Mouse (Mus musculus): Measurements from ENCODE around the gene Trpc4. TPM values are rescaled to one million over a fixed set of nuclear protein-coding genes. Genes with fewer than 3 reads are reported as not detected.

Trpc4 gene
- polyA plus RNA-seq (2015; fragmentation: Nextera tagmentation; extraction: Ambion mirVana) = 0.07 and 0.09 TPM in 2 replicates

DNA sequence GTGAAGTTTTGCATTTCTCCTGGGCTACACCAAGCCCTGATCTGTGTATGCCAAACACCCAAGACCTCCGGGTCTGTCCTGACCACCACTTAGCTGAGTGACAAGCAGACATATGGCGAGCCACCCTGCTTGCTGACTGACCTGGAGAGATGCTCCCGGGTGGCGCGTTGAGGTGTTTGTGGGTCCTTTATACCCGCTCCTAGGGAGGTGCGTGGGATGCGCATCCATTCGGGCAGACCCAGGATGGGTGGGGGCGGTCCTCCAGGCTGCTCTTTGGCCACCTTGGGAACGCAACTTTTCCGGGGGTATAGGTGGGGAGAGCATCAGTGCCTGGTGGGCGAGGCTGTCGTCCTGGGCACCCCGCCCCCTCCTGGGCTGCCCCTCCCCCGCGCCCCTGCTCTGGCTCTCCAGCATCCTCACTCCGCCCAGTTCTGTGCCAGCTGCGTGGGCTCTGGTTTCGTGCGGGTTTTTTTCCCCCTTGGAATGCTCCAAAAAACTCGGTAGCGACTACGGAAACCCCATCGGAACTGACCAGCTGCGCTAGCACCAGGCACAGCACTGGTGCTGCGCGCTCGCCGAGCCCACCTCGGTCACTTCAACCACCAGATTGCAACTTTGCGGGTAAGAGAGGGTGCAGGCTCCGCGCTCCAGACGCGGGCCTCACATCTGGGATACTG, at the start of gene Trpc4:
Gene Trpc4, plus strand, starts transcription at position 397 of the 677 bp plus-strand sequence.
- Histone ChIP-seq H3K4me1 (replicated peaks) (no peaks in the 10 kb centered on the region), H3K36me3 (no peaks in the 10 kb centered on the region), H3K27me3 (peaks cover 28% of the 10 kb centered on the region), H3K4me2 (peak within 1 kb of the TSS; percentile 38), H3K9ac (no peak within 1 kb of the TSS), H3K27ac (no peak within 1 kb of the TSS), H3K4me3 (replicated peaks) (peak within 1 kb of the TSS; percentile 22), H3K9me3 (replicated peaks) (no peaks in the 10 kb centered on the region)
- DNase-seq = no peak
- no peak for ATAC-seq (ENCODE audit: low read depth)
- 2% methylated on average over 36 of the region's 36 CpGs for WGBS (ENCODE audit: insufficient replicate concordance)

DNA sequence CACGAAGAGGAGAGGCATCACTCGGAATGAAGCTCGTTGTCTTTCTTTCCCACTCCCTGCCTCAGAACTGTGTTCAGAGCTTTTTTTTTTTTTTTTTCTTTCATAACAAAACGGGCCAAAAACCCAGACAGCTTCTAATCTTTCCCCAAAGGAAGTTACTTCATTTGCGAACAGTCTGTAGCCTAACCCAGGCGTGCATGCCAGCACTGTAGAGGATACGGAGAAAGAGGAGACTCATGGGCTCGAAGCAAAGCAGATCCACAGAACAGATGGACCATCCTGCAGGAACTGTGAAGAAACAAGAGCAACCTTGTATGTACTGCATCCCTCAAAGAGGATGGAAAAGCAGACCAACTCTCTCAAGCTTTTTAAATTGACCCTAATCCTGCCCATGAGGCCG, 44.3 kb upstream of the Trpc4 start:
- DNase-seq (no peak), ATAC-seq (ENCODE audit: low read depth) (no peak)
- Histone ChIP-seq H3K27me3 (no peaks in the 10 kb centered on the region), H3K9ac (no peak overlapping the region), H3K27ac (no peak overlapping the region), H3K9me3 (replicated peaks) (no peaks in the 10 kb centered on the region), H3K4me2 (no peak overlapping the region), H3K36me3 (no peaks in the 10 kb centered on the region), H3K4me3 (replicated peaks) (no peak overlapping the region), H3K4me1 (replicated peaks) (no peaks in the 10 kb centered on the region)
- 51% methylated on average over 9 of the region's 9 CpGs for WGBS (ENCODE audit: insufficient replicate concordance)

DNA sequence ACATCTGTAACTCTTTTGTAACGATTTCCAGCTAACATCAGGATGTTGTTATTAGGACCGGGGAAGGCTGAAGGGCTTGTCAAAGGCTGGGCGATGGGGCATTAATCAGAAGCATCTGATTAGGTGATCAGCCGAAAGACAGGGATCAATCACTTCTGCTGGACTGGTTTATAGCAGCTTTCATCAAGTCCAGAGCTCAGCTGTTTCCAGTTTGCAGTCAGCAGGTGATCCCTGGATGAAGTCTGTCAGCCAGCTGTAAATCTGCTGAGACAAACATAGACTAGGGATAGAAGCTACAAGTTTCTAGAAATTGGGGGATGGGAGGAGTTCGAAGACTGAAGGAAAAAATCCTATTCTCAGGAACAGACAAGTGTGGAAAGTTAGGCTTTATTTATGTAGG, 20.5 kb upstream of the Trpc4 start:
- ATAC-seq (ENCODE audit: low read depth) (no peak), DNase-seq (no peak)
- Histone ChIP-seq H3K27me3 (no peaks in the 10 kb centered on the region), H3K36me3 (no peaks in the 10 kb centered on the region), H3K4me2 (no peak overlapping the region), H3K9ac (no peak overlapping the region), H3K4me1 (replicated peaks) (no peaks in the 10 kb centered on the region), H3K9me3 (replicated peaks) (no peaks in the 10 kb centered on the region), H3K27ac (no peak overlapping the region), H3K4me3 (replicated peaks) (no peak overlapping the region)
- 57% methylated on average over 5 of the region's 5 CpGs for WGBS (ENCODE audit: insufficient replicate concordance)

DNA sequence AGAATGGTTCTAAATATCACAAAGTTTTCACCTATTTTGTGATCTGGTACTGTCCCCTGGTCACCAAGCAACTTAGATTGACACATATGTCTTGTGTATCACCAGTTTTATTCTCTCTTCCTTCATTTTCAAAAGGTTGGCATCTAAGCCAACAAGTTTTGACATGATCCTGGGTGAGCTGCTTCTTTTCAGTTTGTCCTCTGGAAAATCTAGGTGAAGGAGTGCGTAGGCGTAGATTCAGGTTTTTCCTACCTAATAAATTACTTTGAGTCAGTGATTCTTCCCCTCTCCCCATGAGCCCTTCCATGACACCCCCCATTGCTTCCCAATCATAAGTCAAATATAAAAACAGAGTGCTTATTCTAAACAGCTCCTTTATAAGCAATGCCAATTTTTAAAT, 14.5 kb upstream of the Trpc4 start:
- 68% methylated on average over 2 of the region's 2 CpGs for whole genome bisulfite sequencing (ENCODE audit: insufficient replicate concordance)
- DNase-seq (no peak), ATAC-seq (ENCODE audit: low read depth) (no peak)
- Histone ChIP-seq H3K27ac (no peak overlapping the region), H3K4me1 (replicated peaks) (no peaks in the 10 kb centered on the region), H3K27me3 (no peaks in the 10 kb centered on the region), H3K9me3 (replicated peaks) (no peaks in the 10 kb centered on the region), H3K9ac (no peak overlapping the region), H3K4me2 (no peak overlapping the region), H3K4me3 (replicated peaks) (no peak overlapping the region), H3K36me3 (no peaks in the 10 kb centered on the region)

DNA sequence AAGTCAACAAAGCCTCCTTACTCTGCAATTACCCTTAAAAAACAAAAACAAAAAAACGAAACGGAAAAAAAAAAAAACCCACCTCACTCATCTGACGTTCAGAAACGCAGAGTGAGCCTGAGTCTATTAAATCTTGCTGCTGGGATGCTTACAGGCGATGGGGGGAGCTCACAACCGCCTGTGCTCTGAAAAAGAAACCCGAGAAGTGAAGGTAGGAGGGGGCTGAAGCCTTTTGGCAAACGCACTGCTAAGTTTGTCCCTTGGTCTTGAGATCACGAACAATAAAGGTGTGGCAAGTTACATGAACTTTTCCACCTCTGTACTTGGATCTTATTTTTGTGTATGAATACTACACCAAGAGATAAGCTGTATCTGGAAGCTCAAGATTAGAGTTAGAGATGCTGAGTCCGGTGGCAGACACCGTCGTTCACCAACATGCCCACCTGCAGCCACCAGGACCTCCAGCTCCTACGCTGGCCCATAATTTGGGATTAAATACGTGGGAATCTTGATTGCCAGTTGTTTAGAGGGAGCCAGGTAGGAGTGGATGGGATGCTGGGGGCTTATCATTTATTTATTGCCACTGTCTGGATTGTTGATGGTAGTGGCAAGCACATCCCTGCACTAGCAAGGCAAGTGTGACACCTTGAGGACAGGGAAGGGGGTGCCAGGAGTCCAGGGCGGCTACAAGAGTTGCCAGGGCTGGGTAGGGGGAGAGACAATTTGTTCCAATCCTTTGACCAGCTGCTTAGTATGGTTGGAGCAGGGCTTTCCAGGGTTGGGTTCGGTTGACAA, 794 bp upstream of the Trpc4 start:
- Histone ChIP-seq H3K4me3 (replicated peaks) (no peak overlapping the region), H3K36me3 (no peaks in the 10 kb centered on the region), H3K27ac (no peak overlapping the region), H3K4me1 (replicated peaks) (no peaks in the 10 kb centered on the region), H3K9ac (no peak overlapping the region), H3K4me2 (no peak overlapping the region), H3K27me3 (peaks cover 28% of the 10 kb centered on the region), H3K9me3 (replicated peaks) (no peaks in the 10 kb centered on the region)
- DNase-seq = no peak
- ATAC-seq (ENCODE audit: low read depth) = no peak
- 7% methylated on average over 16 of the region's 16 CpGs for WGBS (ENCODE audit: insufficient replicate concordance)

DNA sequence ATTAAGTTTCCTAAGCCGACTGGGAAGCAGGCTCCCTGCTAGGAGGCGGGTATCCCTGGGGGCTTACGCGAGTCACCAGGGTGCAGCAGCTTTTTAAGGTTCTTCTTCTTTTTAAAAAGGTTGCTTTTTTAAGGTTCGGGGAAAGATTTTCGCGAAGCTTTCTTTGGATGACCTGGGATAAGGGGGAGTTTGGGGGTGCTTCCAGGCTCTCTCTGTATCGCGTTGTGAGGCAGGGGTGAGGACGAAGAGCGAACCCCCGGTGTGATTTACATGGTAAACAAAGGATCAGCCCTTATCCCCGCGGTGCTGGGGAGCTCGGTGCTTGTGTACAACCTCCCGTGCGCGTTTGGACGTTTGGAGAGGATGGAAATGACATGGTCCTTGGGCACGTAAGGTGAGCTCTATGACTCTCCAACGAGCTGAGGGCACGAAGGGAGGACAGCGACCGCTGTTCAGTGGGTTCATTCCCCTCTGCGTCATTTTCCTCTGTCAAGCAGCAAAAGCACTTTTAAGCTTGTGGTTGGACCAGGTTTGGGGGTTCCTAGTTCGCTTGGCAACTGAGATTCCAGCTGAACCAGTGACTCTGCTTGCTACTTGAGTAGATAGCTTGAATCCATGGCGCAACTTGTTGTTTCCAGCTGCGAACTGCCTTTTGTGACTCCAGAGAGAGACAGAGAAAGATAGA, 623 bp downstream of the Trpc4 start:
- Histone ChIP-seq H3K36me3 (no peaks in the 10 kb centered on the region), H3K4me3 (replicated peaks) (peak overlapping the region; percentile 22), H3K9me3 (replicated peaks) (no peaks in the 10 kb centered on the region), H3K4me2 (peak overlapping the region; percentile 38), H3K4me1 (replicated peaks) (no peaks in the 10 kb centered on the region), H3K27me3 (peaks cover 28% of the 10 kb centered on the region), H3K9ac (no peak overlapping the region), H3K27ac (no peak overlapping the region)
- ATAC-seq (ENCODE audit: low read depth) = no peak
- DNase-seq = no peak
- WGBS (ENCODE audit: insufficient replicate concordance) = 2% methylated on average over 28 of the region's 28 CpGs

DNA sequence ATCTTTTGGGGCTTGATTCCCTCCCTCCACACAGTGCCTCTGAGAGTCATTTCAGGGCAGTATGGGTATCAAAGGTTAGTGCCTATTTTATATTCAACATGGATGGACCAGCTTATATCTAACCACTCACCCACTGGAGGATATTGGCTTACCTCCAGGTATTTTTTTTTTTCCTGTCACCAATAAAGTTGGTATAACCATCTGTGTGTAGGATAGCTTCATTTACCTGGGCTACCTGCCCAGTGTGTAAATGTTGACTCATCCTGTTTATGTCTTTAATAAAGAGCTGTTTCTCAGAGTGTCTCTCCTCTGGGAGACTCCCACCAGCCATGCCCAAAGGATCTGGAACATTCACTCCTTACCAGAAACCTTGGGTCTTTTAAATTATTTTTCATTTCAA, 14.9 kb downstream of the Trpc4 start:
- ATAC-seq (ENCODE audit: low read depth) = no peak
- H3K36me3 ChIP-seq = no peaks in the 10 kb centered on the region
- no peaks in the 10 kb centered on the region for H3K4me1 ChIP-seq (replicated peaks)
- no peak overlapping the region for H3K4me2 ChIP-seq
- no peaks in the 10 kb centered on the region for H3K27me3 ChIP-seq
- H3K9ac ChIP-seq = no peak overlapping the region
- no peak for DNase-seq
- H3K4me3 ChIP-seq (replicated peaks) = no peak overlapping the region
- no peak overlapping the region for H3K27ac ChIP-seq
- H3K9me3 ChIP-seq (replicated peaks) = no peaks in the 10 kb centered on the region

DNA sequence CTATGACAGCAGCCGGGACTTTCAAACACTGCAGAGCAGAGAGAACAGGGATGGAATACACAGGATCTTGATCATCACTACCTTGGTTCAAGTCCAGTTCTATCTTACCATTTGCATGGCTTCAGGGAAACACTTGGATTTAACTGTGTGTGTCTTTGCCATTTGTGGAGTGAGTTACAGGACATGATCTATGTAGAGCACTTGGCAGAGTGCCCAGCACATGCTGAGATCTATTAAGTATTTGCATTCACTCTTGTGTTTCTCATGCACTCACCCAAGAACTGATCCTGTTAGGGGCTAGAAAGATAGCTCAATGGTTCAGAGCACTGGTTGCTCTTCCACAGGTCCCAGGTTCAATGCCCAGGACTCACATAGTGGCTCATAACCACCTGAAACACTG, 21.5 kb downstream of the Trpc4 start:
- Histone ChIP-seq H3K4me3 (replicated peaks) (no peak overlapping the region), H3K4me2 (no peak overlapping the region), H3K9ac (no peak overlapping the region), H3K4me1 (replicated peaks) (no peaks in the 10 kb centered on the region), H3K27me3 (no peaks in the 10 kb centered on the region), H3K9me3 (replicated peaks) (no peaks in the 10 kb centered on the region), H3K27ac (no peak overlapping the region), H3K36me3 (no peaks in the 10 kb centered on the region)
- 70% methylated on average over 1 of the region's 1 CpGs for WGBS (ENCODE audit: insufficient replicate concordance)
- ATAC-seq (ENCODE audit: low read depth) = no peak
- no peak for DNase-seq

DNA sequence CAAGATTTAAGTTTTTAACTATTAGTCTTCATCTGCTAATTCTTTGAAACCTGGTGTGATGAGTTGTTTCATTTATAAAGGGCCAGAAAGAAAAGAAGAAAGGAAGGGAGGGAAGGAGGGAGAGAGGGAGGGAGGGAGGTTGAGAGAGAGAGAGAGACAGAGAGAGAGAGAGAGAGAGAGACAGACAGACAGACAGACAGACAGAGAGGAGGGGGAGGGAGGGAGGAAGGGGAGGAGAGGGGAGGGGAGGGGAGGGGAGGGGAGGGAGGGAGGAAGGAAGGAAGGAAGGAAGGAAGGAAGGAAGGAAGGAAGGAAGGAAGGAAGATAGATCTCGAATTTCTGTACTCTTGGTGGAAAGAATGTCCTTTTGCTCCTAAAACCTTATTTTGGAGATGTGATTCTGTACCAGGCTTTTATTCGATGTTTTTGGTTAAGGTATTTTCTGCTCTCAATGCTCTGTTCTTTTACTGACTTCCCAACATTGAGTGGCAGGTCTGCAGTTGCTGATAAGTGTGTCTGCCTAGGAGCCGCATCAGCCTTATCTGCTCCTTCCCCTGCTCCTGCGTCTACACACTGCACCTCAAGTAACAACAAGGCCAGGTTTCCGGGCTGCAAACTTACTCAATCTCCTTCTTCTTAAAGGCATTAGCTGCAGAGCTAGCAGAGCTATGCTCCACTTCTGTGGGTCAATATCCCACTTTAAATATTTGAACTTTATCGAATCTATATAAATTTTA, 35.3 kb downstream of the Trpc4 start:
- 21% methylated on average over 6 of the region's 6 CpGs for WGBS (ENCODE audit: insufficient replicate concordance)
- Histone ChIP-seq H3K27ac (peak overlapping the region; percentile 43; the same call in 1 of the 2 replicates), H3K4me2 (peak overlapping the region; percentile 11; the same call in 1 of the 2 replicates), H3K36me3 (no peaks in the 10 kb centered on the region), H3K9ac (no peak overlapping the region), H3K9me3 (replicated peaks) (no peaks in the 10 kb centered on the region), H3K4me1 (replicated peaks) (peaks cover 3% of the 10 kb centered on the region; the same call in 1 of the 2 replicates), H3K27me3 (no peaks in the 10 kb centered on the region), H3K4me3 (replicated peaks) (no peak overlapping the region)
- ATAC-seq (ENCODE audit: low read depth) (peak; percentile 100), DNase-seq (peak; percentile 48)

DNA sequence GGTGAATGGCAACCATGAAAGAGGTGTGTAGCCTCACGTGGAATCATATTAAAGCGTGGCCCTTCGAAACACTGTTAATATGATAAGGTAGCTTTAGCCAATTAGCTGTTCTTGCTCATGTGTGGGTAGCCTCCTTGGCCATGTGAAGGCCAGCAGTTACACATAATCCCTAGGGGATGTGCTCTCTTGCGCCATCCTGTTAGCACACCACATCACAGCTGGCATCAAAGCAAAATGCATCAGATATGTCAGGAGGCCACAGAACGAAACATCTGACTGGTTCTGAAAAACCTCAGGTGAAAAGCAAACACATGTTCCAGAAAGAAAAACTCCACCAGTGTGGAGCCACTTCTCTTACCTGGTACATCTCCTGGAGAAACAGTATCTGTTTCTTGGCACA, 45.4 kb downstream of the Trpc4 start:
- no peak overlapping the region for H3K4me3 ChIP-seq (replicated peaks)
- no peaks in the 10 kb centered on the region for H3K36me3 ChIP-seq
- no peaks in the 10 kb centered on the region for H3K9me3 ChIP-seq (replicated peaks)
- WGBS (ENCODE audit: insufficient replicate concordance) = 65% methylated on average over 5 of the region's 5 CpGs
- H3K4me1 ChIP-seq (replicated peaks) = no peaks in the 10 kb centered on the region
- no peak overlapping the region for H3K27ac ChIP-seq
- H3K27me3 ChIP-seq = no peaks in the 10 kb centered on the region
- no peak for DNase-seq
- ATAC-seq (ENCODE audit: low read depth) = no peak
- no peak overlapping the region for H3K9ac ChIP-seq
- no peak overlapping the region for H3K4me2 ChIP-seq

DNA sequence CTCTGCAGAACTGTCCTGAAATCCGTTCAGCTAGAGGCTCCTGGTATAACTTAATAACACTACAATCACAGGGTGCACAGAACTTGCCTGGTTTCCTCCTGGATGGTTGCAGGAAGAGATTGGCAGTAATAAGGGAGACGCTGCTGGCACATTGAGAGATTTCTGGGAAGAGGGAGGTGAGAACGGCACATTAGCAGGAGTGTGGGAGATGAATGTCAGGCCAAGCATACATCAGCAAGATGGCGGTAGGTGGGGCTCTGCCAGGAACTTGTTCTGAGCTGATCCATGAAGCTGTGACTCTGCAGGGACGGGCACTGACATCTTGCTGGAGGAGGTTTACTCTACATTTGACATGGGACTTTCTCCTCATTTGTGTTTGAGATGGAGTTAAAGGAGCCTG, 48.6 kb downstream of the Trpc4 start:
- Histone ChIP-seq H3K4me2 (no peak overlapping the region), H3K27ac (no peak overlapping the region), H3K4me3 (replicated peaks) (no peak overlapping the region), H3K27me3 (no peaks in the 10 kb centered on the region), H3K9ac (no peak overlapping the region), H3K36me3 (no peaks in the 10 kb centered on the region), H3K4me1 (replicated peaks) (no peaks in the 10 kb centered on the region), H3K9me3 (replicated peaks) (no peaks in the 10 kb centered on the region)
- DNase-seq (no peak), ATAC-seq (ENCODE audit: low read depth) (no peak)
- WGBS (ENCODE audit: insufficient replicate concordance) = 59% methylated on average over 5 of the region's 5 CpGs

All from liver, embryonic 13.5 days (tissue).